In the genomic region with DNA sequence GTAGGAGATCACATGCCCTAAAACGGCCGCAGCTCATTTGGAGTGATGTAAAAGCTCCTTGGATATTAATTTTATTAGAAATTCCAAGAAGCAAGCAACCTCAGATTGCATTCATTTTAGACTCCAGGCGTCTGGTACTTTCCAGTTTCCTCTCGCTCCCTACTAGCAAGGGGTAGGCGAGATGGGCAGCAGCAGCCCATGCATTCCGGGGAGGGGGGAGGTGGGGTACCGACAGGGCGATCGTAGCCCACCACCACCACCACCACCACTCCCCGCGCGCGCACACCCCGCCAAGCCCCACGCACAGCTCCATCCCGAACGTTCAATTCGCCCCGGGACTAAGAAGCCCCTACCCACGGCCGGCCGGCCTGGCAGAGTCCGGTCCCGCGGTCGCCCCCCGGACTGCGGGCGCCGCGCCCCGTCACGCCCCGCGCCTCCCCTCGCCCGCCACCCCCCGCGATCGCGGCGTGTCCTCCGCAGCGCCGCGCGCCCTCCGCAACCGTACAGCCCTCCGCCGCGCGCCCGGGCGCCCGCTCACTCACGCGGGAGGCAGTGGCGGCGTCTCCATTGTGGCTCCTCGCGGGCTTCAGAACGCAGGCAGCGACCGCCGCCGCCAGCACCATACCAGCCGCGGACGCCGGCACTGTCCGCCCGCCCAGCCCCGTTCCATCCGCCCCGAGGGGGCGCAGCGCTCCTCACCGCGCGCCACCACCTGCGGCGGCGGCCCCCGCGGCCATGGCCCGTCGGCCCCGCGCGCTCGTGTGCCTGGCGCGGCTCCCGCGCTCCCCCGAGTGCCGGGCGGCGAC, we compare ENCODE assay signal across 8 mouse cellular contexts. TPM values are rescaled to one million over a fixed set of nuclear protein-coding genes. Genes with fewer than 3 reads are reported as not detected.
DNase-seq lines count a peak whose midpoint lies in the region; ATAC-seq and TF ChIP-seq lines count a peak whose summit lies in the region.

No protein-coding gene starts in this region.

- no peak overlapping the region for H3K27ac ChIP-seq in embryonic fibroblast, embryonic 13.5 days (ENCODE audit: insufficient read depth, low read length)
- peak overlapping the region; percentile 62 for H3K27ac ChIP-seq in intestine, embryonic 15.5 days
- H3K27ac ChIP-seq in midbrain, embryonic 16.5 days (ENCODE audit: low read length): peak overlapping the region; percentile 93

- H3K4me1 ChIP-seq in embryonic fibroblast, embryonic 13.5 days (ENCODE audit: control insufficient read depth, insufficient read depth, low read length): peaks cover 2% of the 10 kb centered on the region; the same call in 1 of the 2 replicates
- peaks cover 12% of the 10 kb centered on the region; the same call in 1 of the 2 replicates for H3K4me1 ChIP-seq in intestine, embryonic 15.5 days (replicated peaks)
- H3K4me1 ChIP-seq in midbrain, embryonic 16.5 days (ENCODE audit: control insufficient read depth, insufficient read depth, low read length): peaks cover 22% of the 10 kb centered on the region

- WGBS in intestine, embryonic 15.5 days: under 1% methylated on average over 78 of the region's 100 CpGs
- under 1% methylated on average over 52 of the region's 100 CpGs for WGBS in midbrain, embryonic 16.5 days

- no peaks in the 10 kb centered on the region for H3K27me3 ChIP-seq in intestine, embryonic 15.5 days (replicated peaks)
- no peaks in the 10 kb centered on the region for H3K27me3 ChIP-seq in midbrain, embryonic 16.5 days (ENCODE audit: control insufficient read depth, insufficient read depth, low read depth, low read length)

- no peak for TF ChIP-seq POLR2A in embryonic fibroblast, embryonic 13.5 days (IDR thresholded peaks at IDR 0.05; ENCODE audit: low read depth, low read length)

- H3K9me3 ChIP-seq in intestine, embryonic 15.5 days: no peaks in the 10 kb centered on the region
- no peaks in the 10 kb centered on the region for H3K9me3 ChIP-seq in midbrain, embryonic 16.5 days (replicated peaks; ENCODE audit: control insufficient read depth, low read length, poor library complexity, severe bottlenecking)

- no peak for TF ChIP-seq CTCF in embryonic fibroblast, embryonic 13.5 days (IDR thresholded peaks at IDR 0.05; ENCODE audit: borderline replicate concordance, insufficient read depth, low read length)

- peak overlapping the region; percentile 90 for H3K4me2 ChIP-seq in intestine, embryonic 15.5 days (replicated peaks)
- peak overlapping the region; percentile 59 for H3K4me2 ChIP-seq in midbrain, embryonic 16.5 days (ENCODE audit: low read length)

- peak overlapping the region; percentile 79 for H3K4me3 ChIP-seq in embryonic fibroblast, embryonic 13.5 days (ENCODE audit: insufficient read depth, low read length)
- peak overlapping the region; percentile 87 for H3K4me3 ChIP-seq in intestine, embryonic 15.5 days (replicated peaks)
- H3K4me3 ChIP-seq in midbrain, embryonic 16.5 days (ENCODE audit: low read depth, low read length): peak overlapping the region; percentile 88

- ATAC-seq in intestine, embryonic 15.5 days: peak; percentile 87
- ATAC-seq in midbrain, embryonic 16.5 days: peak; percentile 85
- ATAC-seq in erythroid progenitor cell, adult 5-6 weeks (replicated peaks; ENCODE audit: low FRiP score, poor library complexity, severe bottlenecking): no peak

- H3K9ac ChIP-seq in intestine, embryonic 15.5 days: peak overlapping the region; percentile 80
- peak overlapping the region; percentile 89 for H3K9ac ChIP-seq in midbrain, embryonic 16.5 days (ENCODE audit: low read depth, low read length)

- DNase-seq in adrenal gland, postnatal 25 days: peak; percentile 26
- no peak for DNase-seq in adrenal gland, postnatal 4 days (ENCODE audit: low spot score in 2 of 2)
- peak; percentile 21 for DNase-seq in ovary, postnatal 10 days (ENCODE audit: low spot score)
- DNase-seq in ovary, adult 18-20 months (ENCODE audit: low spot score): no peak

- H3K36me3 ChIP-seq in intestine, embryonic 15.5 days: no peaks in the 10 kb centered on the region
- no peaks in the 10 kb centered on the region for H3K36me3 ChIP-seq in midbrain, embryonic 16.5 days (ENCODE audit: control insufficient read depth, insufficient read depth, low read length)

RNA-seq across cellular contexts. Expression of a gene that starts 0.5 kb away (rescaled TPM):
- total RNA-seq in adrenal gland, postnatal 25 days (2021): 88.0 and 88.5 TPM in 2 replicates
- 10 to 100 TPM; 36.0 to 38.3 TPM for total RNA-seq in adrenal gland, postnatal 4 days (2021)
- polyA plus RNA-seq in embryonic fibroblast, embryonic 13.5 days (2011; ENCODE audit: insufficient read length, low read depth, missing spikeins): 13.1 and 16.6 TPM in 2 replicates
- 19.5 and 21.4 TPM in 2 replicates for polyA plus RNA-seq in intestine, embryonic 15.5 days (2015; fragmentation: Nextera tagmentation; extraction: Ambion mirVana)
- polyA plus RNA-seq in midbrain, embryonic 16.5 days (2015; fragmentation: Nextera tagmentation; extraction: Ambion mirVana): 25.3 and 30.9 TPM in 2 replicates
- total RNA-seq in erythroid progenitor cell, adult 5-6 weeks (2015; ENCODE audit: low replicate concordance): 1.4 and 4.6 TPM in 2 replicates
- total RNA-seq in erythroid progenitor cell, adult 5-6 weeks (2017; ENCODE audit: low replicate concordance): 1.2 and 2.6 TPM in 2 replicates

Comparison
In these comparisons a context has a peak if more than half of its experiments do, and no peak if none do; other contexts are left out.
1. DNase-seq: peak in adrenal gland, postnatal 25 days (single experiment) and ovary, postnatal 10 days (single experiment); none in adrenal gland, postnatal 4 days (0 of 2) and ovary, adult 18-20 months (single experiment).
2. RNA of a gene that starts 0.5 kb away (total RNA-seq): 88.0 to 88.5 TPM in adrenal gland, postnatal 25 days and 36.0 to 38.3 TPM in adrenal gland, postnatal 4 days; 1.2 to 4.6 TPM in erythroid progenitor cell, adult 5-6 weeks; every median in the first group is over 4 times any median in the second.
3. Peak in every context shown above with its lines, with median percentiles within 50 percentile points of each other: H3K4me3 ChIP-seq.